Mouse (Mus musculus): ENCODE results near the gene Tmem215.

The Tmem215 gene

GRCm38 (mm10) chr4:40471880-40472279 is at the start of gene Tmem215:
Tmem215 (plus strand) TSS chr4:40472180.
- no peak for DNase-seq (ENCODE audit: low spot score in 2 of 2)

- no peak for DNase-seq (ENCODE audit: low spot score in 2 of 2)
These were observed 40.1 kb upstream of the Tmem215 start for GRCm38 (mm10) chr4:40431916-40432315.

GRCm38 (mm10) chr4:40433379-40433778 is 38.6 kb upstream of the Tmem215 start:
- DNase-seq (ENCODE audit: low spot score in 2 of 2) = no peak

GRCm38 (mm10) chr4:40434388-40434787 is 37.6 kb upstream of the Tmem215 start:
- no peak for DNase-seq (ENCODE audit: low spot score in 2 of 2)

GRCm38 (mm10) chr4:40443565-40443964 is 28.4 kb upstream of the Tmem215 start:
- DNase-seq (ENCODE audit: low spot score in 2 of 2) = no peak

GRCm38 (mm10) chr4:40472700-40473530 is 935 bp downstream of the Tmem215 start:
- no peak for DNase-seq (ENCODE audit: low spot score in 2 of 2)

- DNase-seq (ENCODE audit: low spot score in 2 of 2) = no peak
These were observed 1.9 kb downstream of the Tmem215 start for GRCm38 (mm10) chr4:40473911-40474310.

GRCm38 (mm10) chr4:40477963-40478362 is 6.0 kb downstream of the Tmem215 start:
- DNase-seq (ENCODE audit: low spot score in 2 of 2) = no peak

- DNase-seq (ENCODE audit: low spot score in 2 of 2) = no peak
These were observed 14.6 kb downstream of the Tmem215 start for GRCm38 (mm10) chr4:40486546-40486945.

- DNase-seq (ENCODE audit: low spot score in 2 of 2) = no peak
These were observed 19.8 kb downstream of the Tmem215 start for GRCm38 (mm10) chr4:40491731-40492130.

- no peak for DNase-seq (ENCODE audit: low spot score in 2 of 2)
These were observed 24.4 kb downstream of the Tmem215 start for GRCm38 (mm10) chr4:40496354-40496753.

GRCm38 (mm10) chr4:40496828-40497227 is 24.8 kb downstream of the Tmem215 start:
- no peak for DNase-seq (ENCODE audit: low spot score in 2 of 2)

- DNase-seq (ENCODE audit: low spot score in 2 of 2) = no peak
These were observed 28.0 kb downstream of the Tmem215 start for GRCm38 (mm10) chr4:40499812-40500591.

GRCm38 (mm10) chr4:40502459-40502858 is 30.5 kb downstream of the Tmem215 start:
- no peak for DNase-seq (ENCODE audit: low spot score in 2 of 2)

- DNase-seq (ENCODE audit: low spot score in 2 of 2) = no peak
These were observed 37.6 kb downstream of the Tmem215 start for GRCm38 (mm10) chr4:40509534-40509933.

GRCm38 (mm10) chr4:40513235-40513634 is 41.3 kb downstream of the Tmem215 start:
- DNase-seq (ENCODE audit: low spot score in 2 of 2) = no peak

GRCm38 (mm10) chr4:40518545-40519324 is 46.8 kb downstream of the Tmem215 start:
- no peak for DNase-seq (ENCODE audit: low spot score in 2 of 2)
